Mouse (Mus musculus) ES-E14 (cell line): Measurements from ENCODE around the gene Marcksl1.

Experiments used
- CHD2 ChIP-seq: IDR thresholded peaks from 2 replicates; pipeline ENCODE4 v1.6.1; 2014; ENCODE audit warnings: mild to moderate bottlenecking, low read depth, low read length, inconsistent platforms
- MAFK ChIP-seq: IDR thresholded peaks from 2 replicates; pipeline ENCODE4 v1.6.1; 2014; ENCODE audit warnings: mild to moderate bottlenecking, low read depth, low read length, inconsistent platforms; ENCODE audit not compliant: insufficient read depth

DNA sequence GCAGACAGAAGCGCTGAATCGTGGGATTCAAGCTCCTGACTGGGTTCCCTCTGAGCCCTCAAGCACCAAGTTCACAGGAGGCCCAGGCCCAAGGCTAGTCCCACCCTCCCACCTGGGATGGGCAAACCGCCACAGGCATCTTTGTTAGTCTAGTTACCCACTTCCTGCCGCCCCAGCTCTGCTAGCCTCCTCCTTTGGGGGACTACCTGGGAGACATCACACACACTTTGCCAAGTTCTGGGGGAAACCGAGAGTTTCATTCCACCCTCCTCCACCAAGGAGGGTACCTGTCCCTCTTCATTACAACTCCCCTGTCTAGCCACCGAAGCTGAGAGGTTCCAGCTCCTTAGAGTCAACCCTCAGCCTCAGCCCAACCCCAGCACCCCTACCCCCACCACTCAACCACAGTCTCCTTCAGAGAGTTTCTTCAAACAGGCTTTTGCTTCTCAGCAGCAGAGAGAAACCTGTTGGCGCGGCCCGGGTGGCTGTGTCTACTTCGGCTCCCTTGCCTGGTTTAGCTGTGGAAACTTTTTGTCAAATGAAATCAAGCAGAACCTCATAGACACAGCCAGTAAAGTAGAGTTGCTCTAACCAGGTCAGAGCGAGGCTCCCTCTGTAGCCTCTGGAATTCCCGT is 45.1 kb downstream of the Marcksl1 start:
- TF ChIP-seq CHD2 (no peak), MAFK (no peak)
